Mouse (Mus musculus) CD4-positive, CD25-positive, alpha-beta regulatory T cell, adult 4 months (primary cell): Measurements from ENCODE around the gene Usp31. TPM values are rescaled to one million over a fixed set of nuclear protein-coding genes. Genes with fewer than 3 reads are reported as not detected.

Experiments
- ATAC-seq: one replicate; pipeline ENCODE4 v1.8.0; 2017
- polyA plus RNA-seq, 2 experiments: library from polyadenylated mRNA; unstranded; fragments of 100-300 nt; shearing (Covaris generic); gene quantifications; one replicate each; pipeline ENCODE4 v1.2.1; 2017

Gene Usp31
- 1 to 10 TPM; 1.7 to 2.2 TPM for polyA plus RNA-seq

GRCm38 (mm10) chr7:121707073-121707667 lies at the start of gene Usp31:
TSS of gene Usp31 (minus strand) at chr7:121707253.
- peak; percentile 97 for ATAC-seq

- no peak for ATAC-seq
These were observed 47.7 kb upstream of the Usp31 start for GRCm38 (mm10) chr7:121754748-121755147.

- no peak for ATAC-seq
These were observed 43.2 kb upstream of the Usp31 start for GRCm38 (mm10) chr7:121750244-121750643.

GRCm38 (mm10) chr7:121737511-121738415 lies 30.7 kb upstream of the Usp31 start:
- no peak for ATAC-seq

- peak; percentile 97 for ATAC-seq
These were observed 27.2 kb upstream of the Usp31 start, which contains the start of gene Scnn1g for GRCm38 (mm10) chr7:121734171-121734831. TSS of gene Scnn1g (plus strand) at chr7:121734479.

- no peak for ATAC-seq
These were observed 23.2 kb upstream of the Usp31 start for GRCm38 (mm10) chr7:121730225-121730624.

- no peak for ATAC-seq
These were observed 10.0 kb upstream of the Usp31 start for GRCm38 (mm10) chr7:121717031-121717430.

GRCm38 (mm10) chr7:121711171-121711570 lies 4.1 kb upstream of the Usp31 start:
- no peak for ATAC-seq

GRCm38 (mm10) chr7:121706411-121707072 lies 511 bp downstream of the Usp31 start:
- peak; percentile 31 for ATAC-seq

GRCm38 (mm10) chr7:121705051-121705450 lies 2.0 kb downstream of the Usp31 start:
- no peak for ATAC-seq

GRCm38 (mm10) chr7:121701983-121702382 lies 5.1 kb downstream of the Usp31 start:
- no peak for ATAC-seq

- no peak for ATAC-seq
These were observed 6.6 kb downstream of the Usp31 start for GRCm38 (mm10) chr7:121700480-121700879.

- ATAC-seq: no peak
These were observed 7.8 kb downstream of the Usp31 start for GRCm38 (mm10) chr7:121699218-121699617.

- ATAC-seq: no peak
These were observed 9.5 kb downstream of the Usp31 start for GRCm38 (mm10) chr7:121697574-121697973.

GRCm38 (mm10) chr7:121697170-121697569 lies 9.9 kb downstream of the Usp31 start:
- ATAC-seq: no peak

- ATAC-seq: no peak
These were observed 15.2 kb downstream of the Usp31 start for GRCm38 (mm10) chr7:121691803-121692202.

- peak; percentile 73 for ATAC-seq
These were observed 17.7 kb downstream of the Usp31 start for GRCm38 (mm10) chr7:121689338-121689737.

- ATAC-seq: no peak
These were observed 21.7 kb downstream of the Usp31 start for GRCm38 (mm10) chr7:121685140-121685984.

GRCm38 (mm10) chr7:121681191-121681590 lies 25.9 kb downstream of the Usp31 start:
- no peak for ATAC-seq

- no peak for ATAC-seq
These were observed 29.8 kb downstream of the Usp31 start for GRCm38 (mm10) chr7:121677105-121677753.

- no peak for ATAC-seq
These were observed 46.3 kb downstream of the Usp31 start for GRCm38 (mm10) chr7:121660705-121661104.
